Mouse (Mus musculus): ENCODE measurements around the gene Cd96. TPM values are rescaled to one million over a fixed set of nuclear protein-coding genes. Genes with fewer than 3 reads are reported as not detected.

Cd96 gene
- total and polyA plus RNA-seq, 2 experiments = 0.18 TPM; not detected in 1

DNA sequence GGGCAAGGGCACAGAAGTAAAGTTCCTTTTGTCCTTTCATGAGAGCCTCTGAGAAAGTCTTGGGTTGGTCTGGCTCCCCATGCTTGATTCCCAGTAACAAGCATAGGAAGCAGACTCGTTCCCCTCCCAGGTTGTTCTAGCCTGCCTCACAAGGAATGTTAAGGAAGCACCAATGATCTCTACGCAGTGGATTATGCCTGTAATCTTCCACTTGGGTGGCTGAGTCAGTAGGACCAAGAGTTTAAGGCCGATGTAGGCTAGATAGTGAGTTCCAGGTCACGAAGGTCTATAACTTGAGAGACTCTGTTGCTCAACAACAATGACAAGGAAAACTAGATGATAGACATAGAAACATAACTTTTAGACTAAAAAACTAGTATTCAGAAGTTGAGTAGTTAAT, 100.3 kb downstream of the Cd96 start:
- TF ChIP-seq POLR2A (IDR thresholded peaks at IDR 0.05; ENCODE audit: extremely low read depth, insufficient read depth, low read length) = no peak
- TF ChIP-seq CTCF (IDR thresholded peaks at IDR 0.05; ENCODE audit: low read depth, low read length) = no peak
- Histone ChIP-seq H3K4me1 (ENCODE audit: control insufficient read depth, insufficient read depth, low read length) (peaks cover 2% of the 10 kb centered on the region; the same call in 1 of the 2 replicates), H3K27me3 (ENCODE audit: control insufficient read depth, insufficient read depth, low read length) (no peaks in the 10 kb centered on the region), H3K4me3 (ENCODE audit: insufficient read depth, low read depth, low read length) (no peak overlapping the region), H3K36me3 (ENCODE audit: control insufficient read depth, insufficient read depth, low read length) (no peaks in the 10 kb centered on the region), H3K27ac (replicated peaks; ENCODE audit: insufficient read depth, low read depth, low read length) (no peak overlapping the region), H3K9ac (ENCODE audit: low read depth, low read length) (no peak overlapping the region), H3K79me2 (ENCODE audit: control insufficient read depth, insufficient read depth, low read length) (no peaks in the 10 kb centered on the region)
- DNase-seq (ENCODE audit: extremely low read depth, low read depth, low spot score) = no peak
- WGBS = 85% methylated on average over 4 of the region's 4 CpGs

DNA sequence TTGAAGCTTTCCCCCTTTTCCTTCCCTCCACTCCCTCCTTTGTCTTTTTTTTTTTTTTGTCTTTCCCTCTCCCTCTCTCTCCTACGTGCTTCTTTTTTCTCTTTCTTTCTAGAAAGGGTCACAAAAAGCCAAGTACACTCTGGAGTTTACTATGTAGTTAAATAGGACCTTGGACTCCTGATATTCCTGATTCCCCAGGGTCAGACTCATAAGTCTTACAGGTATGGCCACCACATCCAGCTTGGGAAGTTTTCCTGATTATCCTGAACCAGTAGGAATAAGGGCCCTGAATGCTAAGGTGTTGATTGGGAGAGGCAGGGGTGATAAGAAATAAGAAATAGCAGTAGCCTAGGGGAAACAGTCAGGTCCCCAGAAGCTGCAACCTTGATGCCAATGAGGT, 100.7 kb downstream of the Cd96 start:
- no peak for TF ChIP-seq CTCF (IDR thresholded peaks at IDR 0.05; ENCODE audit: low read depth, low read length)
- no peak for TF ChIP-seq POLR2A (IDR thresholded peaks at IDR 0.05; ENCODE audit: extremely low read depth, insufficient read depth, low read length)
- Histone ChIP-seq H3K36me3 (ENCODE audit: control insufficient read depth, insufficient read depth, low read length) (no peaks in the 10 kb centered on the region), H3K27me3 (ENCODE audit: control insufficient read depth, insufficient read depth, low read length) (no peaks in the 10 kb centered on the region), H3K4me3 (ENCODE audit: insufficient read depth, low read depth, low read length) (no peak overlapping the region), H3K4me1 (ENCODE audit: control insufficient read depth, insufficient read depth, low read length) (peaks cover 2% of the 10 kb centered on the region; the same call in 1 of the 2 replicates), H3K9ac (ENCODE audit: low read depth, low read length) (no peak overlapping the region), H3K79me2 (ENCODE audit: control insufficient read depth, insufficient read depth, low read length) (no peaks in the 10 kb centered on the region), H3K27ac (replicated peaks; ENCODE audit: insufficient read depth, low read depth, low read length) (no peak overlapping the region)
- 41% methylated on average over 1 of the region's 1 CpGs for WGBS
- no peak for DNase-seq (ENCODE audit: extremely low read depth, low read depth, low spot score)

DNA sequence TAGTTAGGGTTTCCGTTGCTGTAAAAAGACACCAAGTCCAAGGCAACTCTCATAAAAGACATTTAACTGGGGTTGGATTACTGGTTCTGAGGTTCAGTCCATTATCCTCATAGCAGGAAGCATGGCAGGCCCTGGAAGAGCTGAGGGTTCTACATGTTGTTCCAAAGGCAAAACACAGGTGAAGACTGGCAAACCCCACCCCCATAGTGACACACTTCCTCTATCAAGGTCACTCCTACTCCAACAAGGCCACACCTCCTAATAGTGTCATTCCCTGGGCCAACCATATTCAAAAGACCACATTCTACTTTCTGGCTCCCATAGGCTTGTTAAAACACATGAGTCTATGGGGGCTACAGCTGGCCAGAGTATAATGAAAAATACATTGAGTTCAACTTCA, 108.4 kb downstream of the Cd96 start:
- Histone ChIP-seq H3K4me3 (ENCODE audit: insufficient read depth, low read depth, low read length) (peak overlapping the region; percentile 45), H3K9ac (ENCODE audit: low read depth, low read length) (peak overlapping the region; percentile 18; the same call in 1 of the 2 replicates), H3K27me3 (ENCODE audit: control insufficient read depth, insufficient read depth, low read length) (no peaks in the 10 kb centered on the region), H3K79me2 (ENCODE audit: control insufficient read depth, insufficient read depth, low read length) (peaks cover 21% of the 10 kb centered on the region; the same call in 1 of the 2 replicates), H3K4me1 (ENCODE audit: control insufficient read depth, insufficient read depth, low read length) (peaks cover 4% of the 10 kb centered on the region; the same call in 1 of the 2 replicates), H3K27ac (replicated peaks; ENCODE audit: insufficient read depth, low read depth, low read length) (peak overlapping the region; percentile 67), H3K36me3 (ENCODE audit: control insufficient read depth, insufficient read depth, low read length) (peaks cover 7% of the 10 kb centered on the region)
- no peak for TF ChIP-seq POLR2A (IDR thresholded peaks at IDR 0.05; ENCODE audit: extremely low read depth, insufficient read depth, low read length)
- TF ChIP-seq CTCF (IDR thresholded peaks at IDR 0.05; ENCODE audit: low read depth, low read length) = no peak
- DNase-seq (ENCODE audit: extremely low read depth, low read depth, low spot score) = peak; percentile 80
- 55% methylated on average over 1 of the region's 1 CpGs for WGBS

DNA sequence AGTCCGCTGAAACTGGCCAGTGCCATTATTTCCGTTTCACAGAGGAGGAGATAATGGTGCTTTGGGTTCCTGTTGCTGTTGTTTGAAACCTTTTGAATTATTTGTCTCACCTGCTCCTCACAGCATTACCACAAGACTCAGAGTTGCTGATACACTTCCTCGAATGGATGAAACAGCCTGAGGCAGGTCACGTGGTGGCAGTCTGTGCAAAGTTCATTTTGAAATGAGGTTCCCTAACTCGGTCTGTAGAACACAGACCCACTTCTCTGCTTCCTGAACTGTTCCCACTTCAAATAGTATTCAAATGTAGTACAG, 109.2 kb downstream of the Cd96 start:
- Histone ChIP-seq H3K9ac (ENCODE audit: low read depth, low read length) (peak overlapping the region; percentile 67), H3K27ac (replicated peaks; ENCODE audit: insufficient read depth, low read depth, low read length) (peak overlapping the region; percentile 76), H3K79me2 (ENCODE audit: control insufficient read depth, insufficient read depth, low read length) (peaks cover 26% of the 10 kb centered on the region; the same call in 1 of the 2 replicates), H3K4me3 (ENCODE audit: insufficient read depth, low read depth, low read length) (peak overlapping the region; percentile 48), H3K27me3 (ENCODE audit: control insufficient read depth, insufficient read depth, low read length) (no peaks in the 10 kb centered on the region), H3K36me3 (ENCODE audit: control insufficient read depth, insufficient read depth, low read length) (peaks cover 7% of the 10 kb centered on the region), H3K4me1 (ENCODE audit: control insufficient read depth, insufficient read depth, low read length) (peaks cover 6% of the 10 kb centered on the region; the same call in 1 of the 2 replicates)
- WGBS = 3% methylated on average over 5 of the region's 5 CpGs
- TF ChIP-seq CTCF (IDR thresholded peaks at IDR 0.05; ENCODE audit: low read depth, low read length) (no peak), POLR2A (IDR thresholded peaks at IDR 0.05; ENCODE audit: extremely low read depth, insufficient read depth, low read length) (no peak)
- DNase-seq (ENCODE audit: extremely low read depth, low read depth, low spot score) = peak; percentile 88

DNA sequence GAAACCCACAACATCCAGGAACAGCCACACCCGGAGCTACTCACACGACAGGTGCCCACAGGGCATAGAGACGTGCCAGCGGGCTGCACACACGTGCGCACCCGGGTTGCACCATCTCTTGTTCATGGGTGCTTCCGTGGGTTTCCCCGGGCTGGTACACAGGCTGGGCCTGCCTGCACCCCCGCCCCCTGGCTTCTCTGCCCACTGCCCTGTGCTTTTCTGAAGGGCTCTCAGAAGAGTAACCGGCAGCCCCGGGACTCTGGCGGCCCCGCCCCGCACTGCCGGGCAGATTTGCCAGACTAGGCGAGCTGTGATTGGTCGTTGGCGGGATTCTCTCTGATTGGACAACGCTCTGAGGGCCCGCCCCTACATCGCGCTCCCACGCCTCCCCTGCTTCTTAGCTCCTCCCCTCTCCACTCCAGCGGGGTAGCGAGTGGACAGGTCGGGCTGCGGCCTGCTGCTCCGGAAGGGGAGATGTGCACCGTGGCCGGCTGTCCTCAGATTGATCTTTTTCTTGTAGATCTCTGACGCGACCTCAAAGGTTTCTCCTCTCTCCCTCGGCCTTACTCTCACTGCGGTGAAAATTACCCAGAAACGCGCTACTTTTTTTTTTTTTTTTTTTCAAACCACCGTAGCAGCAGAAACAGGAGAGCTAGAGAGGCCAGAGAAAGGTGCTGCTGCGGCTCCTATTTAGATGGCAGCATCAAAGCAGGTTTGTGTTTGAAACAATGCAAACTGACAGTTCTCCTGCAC, 109.7 kb downstream of the Cd96 start, which contains the start of gene Plcxd2:
TSS of gene Plcxd2 (minus strand) at position 66 of the 753 bp plus-strand sequence.
- H3K27ac ChIP-seq (replicated peaks; ENCODE audit: insufficient read depth, low read depth, low read length) = peak within 1 kb of the TSS; percentile 87
- peak within 1 kb of the TSS; percentile 93 for H3K9ac ChIP-seq (ENCODE audit: low read depth, low read length)
- TF ChIP-seq CTCF (IDR thresholded peaks at IDR 0.05; ENCODE audit: low read depth, low read length) (no peak), POLR2A (IDR thresholded peaks at IDR 0.05; ENCODE audit: extremely low read depth, insufficient read depth, low read length) (peak; percentile 89)
- WGBS = under 1% methylated on average over 39 of the region's 39 CpGs
- peaks cover 8% of the 10 kb centered on the region for H3K4me1 ChIP-seq (ENCODE audit: control insufficient read depth, insufficient read depth, low read length)
- no peaks in the 10 kb centered on the region for H3K27me3 ChIP-seq (ENCODE audit: control insufficient read depth, insufficient read depth, low read length)
- peak within 1 kb of the TSS; percentile 71 for H3K4me3 ChIP-seq (ENCODE audit: insufficient read depth, low read depth, low read length)
- peak; percentile 93 for DNase-seq (ENCODE audit: extremely low read depth, low read depth, low spot score)
- peaks cover 26% of the 10 kb centered on the region; the same call in 1 of the 2 replicates for H3K79me2 ChIP-seq (ENCODE audit: control insufficient read depth, insufficient read depth, low read length)
- H3K36me3 ChIP-seq (ENCODE audit: control insufficient read depth, insufficient read depth, low read length) = peaks cover 9% of the 10 kb centered on the region

DNA sequence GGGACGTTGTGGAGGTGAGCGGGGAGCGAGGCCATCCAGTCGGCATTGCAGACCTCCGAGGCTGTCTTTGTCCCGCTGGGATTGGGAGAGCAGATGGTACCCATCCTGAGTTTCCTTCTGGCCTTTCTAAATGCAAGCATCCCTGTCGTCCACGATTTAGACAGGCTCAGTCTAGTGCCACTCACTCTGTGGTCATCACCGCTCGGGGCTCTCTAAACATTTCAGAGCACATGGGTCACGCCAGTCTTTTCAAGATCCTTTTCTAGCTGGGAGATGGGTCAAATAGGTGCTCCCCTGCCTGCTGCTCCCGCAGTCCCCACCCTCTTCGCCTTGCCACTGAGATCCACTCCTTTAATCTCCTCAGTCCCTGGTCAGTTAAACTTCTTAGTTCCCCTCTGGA, 110.3 kb downstream of the Cd96 start:
- Histone ChIP-seq H3K9ac (ENCODE audit: low read depth, low read length) (peak overlapping the region; percentile 73), H3K27me3 (ENCODE audit: control insufficient read depth, insufficient read depth, low read length) (no peaks in the 10 kb centered on the region), H3K4me1 (ENCODE audit: control insufficient read depth, insufficient read depth, low read length) (peaks cover 14% of the 10 kb centered on the region), H3K4me3 (ENCODE audit: insufficient read depth, low read depth, low read length) (peak overlapping the region; percentile 71), H3K79me2 (ENCODE audit: control insufficient read depth, insufficient read depth, low read length) (peaks cover 33% of the 10 kb centered on the region; the same call in 1 of the 2 replicates), H3K36me3 (ENCODE audit: control insufficient read depth, insufficient read depth, low read length) (peaks cover 12% of the 10 kb centered on the region), H3K27ac (replicated peaks; ENCODE audit: insufficient read depth, low read depth, low read length) (peak overlapping the region; percentile 87)
- TF ChIP-seq POLR2A (IDR thresholded peaks at IDR 0.05; ENCODE audit: extremely low read depth, insufficient read depth, low read length) = no peak
- no peak for DNase-seq (ENCODE audit: extremely low read depth, low read depth, low spot score)
- WGBS = 1% methylated on average over 13 of the region's 13 CpGs
